8 mouse cellular contexts compared by ENCODE assay signal in the genomic region with DNA sequence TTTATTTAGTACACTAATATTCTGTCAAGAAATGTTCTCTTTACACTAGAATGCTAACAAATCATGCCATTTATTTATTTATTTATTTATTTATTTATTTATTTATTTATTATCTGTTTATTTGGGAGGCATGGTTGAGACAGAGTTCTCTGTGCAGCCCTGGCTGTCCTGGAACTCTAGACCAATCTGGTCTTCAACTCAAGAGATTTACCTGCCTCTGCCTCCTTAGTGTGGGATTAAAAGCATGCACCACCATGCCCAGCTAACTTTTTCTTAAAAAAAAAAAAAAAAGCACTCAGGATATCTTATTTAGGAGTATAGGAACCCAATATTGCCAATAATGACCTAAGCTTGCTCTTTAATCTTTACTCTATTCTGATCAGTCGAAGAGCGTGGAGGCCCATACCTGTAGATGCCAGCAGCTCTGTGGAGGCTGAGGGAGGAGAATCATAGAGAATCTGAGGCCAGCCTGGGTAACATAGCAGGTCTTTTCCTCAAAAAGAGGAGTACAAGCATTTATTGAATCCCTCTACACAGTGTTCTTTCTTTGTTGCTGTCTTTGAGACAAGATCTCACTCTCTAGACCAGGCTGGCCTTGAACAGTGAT. TPM values are rescaled to one million over a fixed set of nuclear protein-coding genes. Genes with fewer than 3 reads are reported as not detected.
DNase-seq lines count a peak whose midpoint lies in the region; ATAC-seq and TF ChIP-seq lines count a peak whose summit lies in the region.

No protein-coding gene starts in this region.

- no peak overlapping the region for H3K9ac ChIP-seq in heart, postnatal 0 days (replicated peaks; ENCODE audit: low read depth, low read length)

- H3K4me1 ChIP-seq in heart, embryonic 10.5 days, result peaks cover 4% of the 10 kb centered on the region; the same call in 1 of the 2 replicates
- peaks cover 9% of the 10 kb centered on the region for H3K4me1 ChIP-seq in E14TG2a.4 (replicated peaks; ENCODE audit: low read depth, low read length)
- peaks cover 3% of the 10 kb centered on the region; the same call in 1 of the 2 replicates for H3K4me1 ChIP-seq in heart, postnatal 0 days (ENCODE audit: control insufficient read depth, insufficient read depth)

- peak overlapping the region; percentile 94; the same call in 1 of the 2 replicates for H3K27ac ChIP-seq in heart, embryonic 10.5 days
- no peak overlapping the region for H3K27ac ChIP-seq in heart, postnatal 0 days (ENCODE audit: low read depth)

- no peak for TF ChIP-seq EP300 in heart, postnatal 0 days (IDR thresholded peaks at IDR 0.05; ENCODE audit: low read depth)

- H3K4me2 ChIP-seq in heart, postnatal 0 days (ENCODE audit: low read depth, low read length), result no peak overlapping the region

- H3K36me3 ChIP-seq in heart, embryonic 10.5 days, result peaks cover 2% of the 10 kb centered on the region; the same call in 1 of the 2 replicates
- H3K36me3 ChIP-seq in E14TG2a.4 (ENCODE audit: insufficient read depth, low read length), result peaks cover 6% of the 10 kb centered on the region
- peaks cover 9% of the 10 kb centered on the region; the same call in 1 of the 2 replicates for H3K36me3 ChIP-seq in heart, postnatal 0 days (replicated peaks; ENCODE audit: control insufficient read depth, insufficient read depth, low read length)

- H3K9me3 ChIP-seq in heart, embryonic 10.5 days, result no peaks in the 10 kb centered on the region
- no peaks in the 10 kb centered on the region for H3K9me3 ChIP-seq in E14TG2a.4 (ENCODE audit: low read length)
- no peaks in the 10 kb centered on the region for H3K9me3 ChIP-seq in heart, postnatal 0 days (replicated peaks; ENCODE audit: control insufficient read depth, low read length)

- WGBS in heart, embryonic 10.5 days, result 96% methylated on average over 2 of the region's 2 CpGs
- WGBS in heart, postnatal 0 days, result 91% methylated on average over 2 of the region's 2 CpGs

- no peak for DNase-seq in heart, embryonic 10.5 days (ENCODE audit: low spot score)
- no peak for DNase-seq in heart, adult 9 months (ENCODE audit: low spot score in 2 of 2)
- DNase-seq in heart, postnatal 0 days (ENCODE audit: low spot score), result no peak
- no peak for DNase-seq in MN1 (ENCODE audit: low spot score)
- no peak for DNase-seq in spleen, adult 12 weeks (ENCODE audit: low spot score)

- H3K27me3 ChIP-seq in heart, embryonic 10.5 days (ENCODE audit: insufficient read depth, poor library complexity, severe bottlenecking), result no peaks in the 10 kb centered on the region
- no peaks in the 10 kb centered on the region for H3K27me3 ChIP-seq in E14TG2a.4 (ENCODE audit: insufficient read depth, low read length)
- no peaks in the 10 kb centered on the region for H3K27me3 ChIP-seq in heart, postnatal 0 days (ENCODE audit: control insufficient read depth, insufficient read depth, low read length)

- H3K4me3 ChIP-seq in heart, embryonic 10.5 days, result peak overlapping the region; percentile 78; the same call in 1 of the 2 replicates
- H3K4me3 ChIP-seq in E14TG2a.4 (replicated peaks; ENCODE audit: low read length), result 0 out of 2 replicates have a peak overlapping the region, but pooled peaks have one; percentile 91
- H3K4me3 ChIP-seq in heart, postnatal 0 days (ENCODE audit: low read depth, low read length), result peak overlapping the region; percentile 65; the same call in 1 of the 2 replicates

- TF ChIP-seq CTCF in E14TG2a.4 (conservative IDR thresholded peaks at IDR 0.05; ENCODE audit: low read length), result no peak
- no peak for TF ChIP-seq CTCF in heart, postnatal 0 days (IDR thresholded peaks at IDR 0.05; ENCODE audit: low read depth)

- no peak for ATAC-seq in heart, postnatal 0 days (ENCODE audit: insufficient read depth, low read depth)
- ATAC-seq in megakaryocyte, adult 5-6 weeks (ENCODE audit: poor library complexity, severe bottlenecking), result 0 out of 2 replicates have a peak, but pooled peaks have one; percentile 1
- no peak for ATAC-seq in monocyte, adult 5-6 weeks (replicated peaks; ENCODE audit: insufficient number of reproducible peaks, low FRiP score, low TSS enrichment, poor library complexity, severe bottlenecking)

RNA-seq across cellular contexts. Expression of a gene that starts 0.5 kb away (rescaled TPM):
- 30.1 and 31.7 TPM in 2 replicates for polyA plus RNA-seq in heart, embryonic 10.5 days (2016; fragmentation: Nextera tagmentation; extraction: Ambion mirVana)
- 31.0 and 74.6 TPM in 2 replicates for total RNA-seq in heart, postnatal 0 days (2014; rRNA removed; ENCODE audit: low replicate concordance)
- polyA plus RNA-seq in heart, postnatal 0 days (2015; fragmentation: Nextera tagmentation; extraction: Ambion mirVana), result 86.2 and 86.5 TPM in 2 replicates
- total RNA-seq in megakaryocyte, adult 5-6 weeks (2015), result 11.5 and 15.1 TPM in 2 replicates
- 22.4 and 23.9 TPM in 2 replicates for total RNA-seq in megakaryocyte, adult 5-6 weeks (2017)
- 6.7 to 45.6 TPM (median 20.7 TPM) in 3 replicates for total RNA-seq in monocyte, adult 5-6 weeks (2017)
